Mouse (Mus musculus) G1E (cell line): Measurements from ENCODE around the gene Rasgrp3. TPM values are rescaled to one million over a fixed set of nuclear protein-coding genes. Genes with fewer than 3 reads are reported as not detected.
"Not testable (repeated sequence)": the region's sequence is repeated elsewhere in the genome, so short reads cannot be mapped to it uniquely, and the experiment has no call there.

ENCODE experiments used
- ATAC-seq: 2 replicates; pipeline ENCODE4 v1.8.0; 2016; ENCODE audit warnings: mild to moderate bottlenecking; ENCODE audit not compliant: insufficient number of reproducible peaks, poor library complexity, low FRiP score, severe bottlenecking; ENCODE audit errors: extremely low read depth
- DNase-seq: peaks from one replicate; pipeline ENCODE4 v3.0.0; 2012; ENCODE audit warnings: low spot score
- H3K27me3 ChIP-seq: 2 replicates; pipeline ENCODE4 v1.6.1; 2012; ENCODE audit warnings: mild to moderate bottlenecking, low read length, inconsistent platforms; ENCODE audit not compliant: insufficient read depth
- H3K36me3 ChIP-seq: replicated peaks from 2 replicates; pipeline ENCODE3; 2012; ENCODE audit warnings: mild to moderate bottlenecking, inconsistent platforms
- H3K4me1 ChIP-seq: 2 replicates; pipeline ENCODE4 v1.6.1; 2012; ENCODE audit warnings: low read depth, low read length, inconsistent platforms, mixed read lengths; ENCODE audit not compliant: insufficient read depth
- H3K4me3 ChIP-seq: 2 replicates; pipeline ENCODE4 v1.5.1; 2012; ENCODE audit warnings: low read depth, mild to moderate bottlenecking, inconsistent platforms, low read length, moderate library complexity, mixed read lengths
- H3K9me3 ChIP-seq: replicated peaks from 2 replicates; pipeline ENCODE4 v1.6.1; 2012; ENCODE audit warnings: inconsistent platforms
- CTCF ChIP-seq: IDR thresholded peaks from 2 replicates; pipeline ENCODE4 v1.5.1; 2012; ENCODE audit warnings: low read depth, low read length, inconsistent platforms, mixed read lengths
- GATA1 ChIP-seq: IDR thresholded peaks from 2 replicates; pipeline ENCODE4 v1.6.1; 2012; ENCODE audit warnings: borderline replicate concordance, low read length, inconsistent platforms, mixed read lengths
- GATA2 ChIP-seq: IDR thresholded peaks from 2 replicates; pipeline ENCODE4 v1.6.1; 2012; ENCODE audit warnings: low read depth, low read length, inconsistent platforms, borderline replicate concordance
- POLR2AphosphoS5 ChIP-seq: IDR thresholded peaks from 2 replicates; pipeline ENCODE4 v1.6.1; 2012; ENCODE audit warnings: low read depth, low read length, inconsistent platforms; ENCODE audit not compliant: insufficient replicate concordance
- TAL1 ChIP-seq: conservative IDR thresholded peaks from 2 replicates; pipeline ENCODE4 v1.6.1; 2012; ENCODE audit warnings: low read depth, low read length, inconsistent platforms, mixed read lengths
- polyA plus RNA-seq: library from polyadenylated mRNA; stranded (reverse); fragments of >175 nt; gene quantifications from 2 replicates; pipeline ENCODE4 v1.2.3, GENCODE M21; 2012
- total RNA-seq, 2 experiments: library from RNA; stranded (forward) in 1 of 2; stranded (reverse) in 1 of 2; fragments of 200-1000 nt in 1 of 2; fragments of >200 nt in 1 of 2; fragmentation: Nextera tagmentation in 1 of 2; gene quantifications; 2 replicates each; pipeline ENCODE4 v1.2.3; 2014 to 2017

Gene Rasgrp3
- total and polyA plus RNA-seq, 3 experiments: 0.11 TPM; not detected in 2

DNA sequence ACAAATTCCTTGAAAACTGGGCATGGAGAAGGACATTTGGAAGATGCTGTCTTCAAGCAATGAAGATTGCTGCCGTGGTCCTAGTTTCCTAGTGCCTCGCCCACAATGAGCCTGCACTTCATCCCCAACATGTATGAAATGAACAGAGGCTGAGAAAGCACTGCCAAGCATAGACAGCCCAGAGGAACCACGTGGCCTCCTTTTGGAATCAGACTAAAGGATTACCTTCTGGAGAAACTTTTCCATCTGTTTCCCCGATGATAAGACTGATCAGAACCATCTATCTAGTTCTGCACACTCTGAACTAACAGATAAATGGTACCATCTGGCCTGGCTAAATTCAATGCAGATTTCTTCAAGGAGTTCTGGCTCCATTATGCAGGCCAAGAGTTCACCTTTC lies 16.6 kb downstream of the Rasgrp3 start:
- Histone ChIP-seq H3K36me3 (no peaks in the 10 kb centered on the region), H3K4me3 (no peak overlapping the region), H3K4me1 (no peaks in the 10 kb centered on the region), H3K27me3 (no peaks in the 10 kb centered on the region), H3K9me3 (peaks cover 11% of the 10 kb centered on the region)
- DNase-seq (no peak), ATAC-seq (no peak)
- TF ChIP-seq GATA1 (no peak), CTCF (no peak), POLR2AphosphoS5 (no peak), GATA2 (no peak), TAL1 (no peak)

DNA sequence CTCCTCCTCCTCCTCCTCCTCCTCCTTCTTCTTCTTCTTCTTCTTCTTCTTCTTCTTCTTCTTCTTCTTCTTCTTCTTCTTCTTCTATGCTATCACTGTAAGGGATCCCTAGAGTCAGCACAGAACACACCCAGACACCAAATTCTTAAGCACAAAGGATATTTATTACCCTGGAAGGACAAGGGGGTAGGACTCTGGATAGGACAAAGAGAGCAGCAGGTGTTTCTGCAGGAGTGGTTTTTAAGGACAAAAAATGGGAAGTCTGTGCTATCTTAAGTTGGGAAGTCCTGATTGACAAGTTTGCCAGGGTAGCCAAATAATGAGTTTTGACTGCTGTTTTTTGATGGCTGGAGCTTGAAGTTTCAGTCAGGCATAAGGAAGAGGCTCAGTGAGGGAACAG lies 17.9 kb downstream of the Rasgrp3 start:
- no peak for ATAC-seq
- Histone ChIP-seq H3K4me1 (no peaks in the 10 kb centered on the region), H3K36me3 (no peaks in the 10 kb centered on the region), H3K9me3 (peaks cover 11% of the 10 kb centered on the region), H3K4me3 (no peak overlapping the region), H3K27me3 (no peaks in the 10 kb centered on the region)
- no peak for DNase-seq
- TF ChIP-seq GATA2 (no peak), TAL1 (no peak), POLR2AphosphoS5 (no peak), GATA1 (no peak), CTCF (no peak)

DNA sequence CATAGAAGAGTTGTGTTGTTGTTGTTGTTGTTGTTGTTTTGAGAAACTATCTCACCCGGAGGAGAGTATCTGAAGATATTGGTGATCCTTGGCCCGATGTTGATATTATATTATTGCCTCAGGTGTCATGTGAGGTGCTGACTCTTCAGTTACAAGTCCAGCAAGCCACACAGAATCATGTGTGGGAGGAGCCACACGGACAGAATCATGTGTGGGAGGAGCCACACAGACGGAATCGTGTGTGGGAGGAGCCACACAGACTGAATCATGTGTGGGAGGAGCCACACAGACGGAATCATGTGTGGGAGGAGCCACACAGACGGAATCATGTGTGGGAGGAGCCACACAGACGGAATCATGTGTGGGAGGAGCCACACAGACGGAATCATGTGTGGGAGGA lies 20.4 kb downstream of the Rasgrp3 start:
- not testable (repeated sequence) for H3K36me3 ChIP-seq, H3K4me1 ChIP-seq, H3K4me3 ChIP-seq, DNase-seq, ATAC-seq, H3K27me3 ChIP-seq
- peaks cover 18% of the 10 kb centered on the region for H3K9me3 ChIP-seq

DNA sequence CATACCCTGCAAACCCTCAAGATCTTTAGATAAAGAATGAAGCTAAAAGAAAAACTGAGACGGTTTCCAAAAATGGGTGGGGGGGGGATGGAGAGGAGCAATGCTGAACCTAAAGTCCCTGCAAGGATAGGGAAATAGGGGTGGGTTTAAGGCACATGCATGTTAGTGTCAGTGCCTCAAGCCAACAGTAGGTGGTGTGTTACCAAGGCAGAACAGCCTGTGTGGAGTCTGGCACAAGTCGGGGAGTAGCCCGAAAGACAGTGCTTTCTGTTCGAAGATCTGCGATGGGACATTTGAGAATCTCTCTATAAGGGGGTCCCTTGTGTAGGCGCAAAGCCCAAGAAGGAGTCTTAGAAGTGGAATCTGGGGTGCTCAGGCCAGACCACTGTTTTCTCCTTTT lies 24.9 kb downstream of the Rasgrp3 start:
- DNase-seq (no peak), ATAC-seq (no peak)
- no peaks in the 10 kb centered on the region for H3K4me1 ChIP-seq
- no peaks in the 10 kb centered on the region for H3K36me3 ChIP-seq
- peaks cover 34% of the 10 kb centered on the region for H3K9me3 ChIP-seq
- no peak overlapping the region for H3K4me3 ChIP-seq
- no peak for TF ChIP-seq GATA1
- no peak for TF ChIP-seq CTCF
- TF ChIP-seq POLR2AphosphoS5: no peak
- TF ChIP-seq GATA2: no peak
- no peak for TF ChIP-seq TAL1
- no peaks in the 10 kb centered on the region for H3K27me3 ChIP-seq

DNA sequence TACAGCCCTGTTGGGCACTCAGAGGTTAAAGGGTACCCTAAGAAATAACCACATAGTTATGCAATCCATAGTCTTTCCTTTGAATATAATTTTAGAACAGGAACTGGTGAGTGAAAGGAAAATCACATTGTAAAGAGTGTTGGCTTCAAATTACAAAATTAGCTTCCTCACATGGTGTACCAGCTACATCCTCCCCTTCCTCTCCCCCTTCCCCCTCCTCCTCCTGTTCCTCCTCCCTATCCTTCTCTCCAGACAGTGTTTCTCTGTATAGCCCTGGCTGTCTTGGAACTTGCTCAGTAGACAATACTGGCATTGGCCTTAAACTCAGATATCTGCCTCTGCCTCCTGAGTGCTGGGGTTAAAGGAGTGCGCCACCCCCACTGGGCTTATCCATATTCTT lies 26.1 kb downstream of the Rasgrp3 start:
- TF ChIP-seq GATA2 (no peak), GATA1 (no peak), CTCF (no peak), POLR2AphosphoS5 (no peak), TAL1 (no peak)
- Histone ChIP-seq H3K36me3 (no peaks in the 10 kb centered on the region), H3K4me3 (no peak overlapping the region), H3K9me3 (peaks cover 30% of the 10 kb centered on the region), H3K27me3 (no peaks in the 10 kb centered on the region), H3K4me1 (no peaks in the 10 kb centered on the region)
- no peak for DNase-seq
- ATAC-seq: no peak

DNA sequence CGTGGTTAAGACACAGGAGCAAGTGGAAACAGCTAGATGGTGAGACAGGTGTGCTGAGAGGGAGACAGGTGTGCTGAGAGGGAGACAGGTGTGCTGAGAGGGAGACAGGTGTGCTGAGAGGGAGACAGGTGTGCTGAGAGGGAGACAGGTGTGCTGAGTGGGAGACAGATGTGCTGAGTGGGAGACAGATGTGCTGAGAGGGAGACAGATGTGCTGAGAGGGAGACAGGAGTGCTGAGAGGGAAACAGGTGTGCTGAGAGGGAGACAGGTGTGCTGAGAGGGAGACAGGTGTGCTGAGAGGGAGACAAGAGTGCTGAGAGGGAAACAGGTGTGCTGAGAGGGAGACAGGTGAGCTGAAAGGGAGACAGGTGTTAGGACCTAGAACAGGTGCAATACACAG lies 27.5 kb downstream of the Rasgrp3 start:
- peaks cover 30% of the 10 kb centered on the region for H3K9me3 ChIP-seq
- DNase-seq, H3K4me1 ChIP-seq, H3K36me3 ChIP-seq, H3K4me3 ChIP-seq, ATAC-seq, H3K27me3 ChIP-seq: not testable (repeated sequence)

DNA sequence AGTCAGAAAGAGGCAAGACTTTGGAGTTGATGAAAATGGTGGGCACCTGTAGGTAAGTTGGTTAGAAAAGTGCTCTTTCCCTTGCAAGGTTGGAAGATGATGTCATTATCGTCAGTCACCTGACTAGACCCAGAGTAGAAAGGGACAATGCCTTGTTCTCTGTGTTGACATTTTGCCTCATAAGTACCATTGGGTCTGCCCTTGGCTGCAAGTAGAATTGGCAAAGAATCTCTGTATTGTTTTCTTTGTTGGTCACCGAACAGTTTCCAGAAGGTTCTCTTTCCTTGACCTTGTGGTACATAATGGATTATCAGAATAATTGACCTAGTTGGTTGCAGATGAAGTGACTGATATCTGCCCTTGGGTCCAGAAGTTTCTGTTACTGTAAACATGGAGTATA lies 27.9 kb downstream of the Rasgrp3 start:
- Histone ChIP-seq H3K36me3 (no peaks in the 10 kb centered on the region), H3K27me3 (no peaks in the 10 kb centered on the region), H3K9me3 (peaks cover 30% of the 10 kb centered on the region), H3K4me1 (no peaks in the 10 kb centered on the region), H3K4me3 (no peak overlapping the region)
- DNase-seq (no peak), ATAC-seq (no peak)
- TF ChIP-seq TAL1 (no peak), GATA1 (no peak), GATA2 (no peak), POLR2AphosphoS5 (no peak), CTCF (no peak)
